Mouse (Mus musculus): ENCODE measurements around the gene Il17c. TPM values are rescaled to one million over a fixed set of nuclear protein-coding genes. Genes with fewer than 3 reads are reported as not detected.

The Il17c gene
- total RNA-seq, 1 experiment from 2014 or later: 0.96 TPM

DNA sequence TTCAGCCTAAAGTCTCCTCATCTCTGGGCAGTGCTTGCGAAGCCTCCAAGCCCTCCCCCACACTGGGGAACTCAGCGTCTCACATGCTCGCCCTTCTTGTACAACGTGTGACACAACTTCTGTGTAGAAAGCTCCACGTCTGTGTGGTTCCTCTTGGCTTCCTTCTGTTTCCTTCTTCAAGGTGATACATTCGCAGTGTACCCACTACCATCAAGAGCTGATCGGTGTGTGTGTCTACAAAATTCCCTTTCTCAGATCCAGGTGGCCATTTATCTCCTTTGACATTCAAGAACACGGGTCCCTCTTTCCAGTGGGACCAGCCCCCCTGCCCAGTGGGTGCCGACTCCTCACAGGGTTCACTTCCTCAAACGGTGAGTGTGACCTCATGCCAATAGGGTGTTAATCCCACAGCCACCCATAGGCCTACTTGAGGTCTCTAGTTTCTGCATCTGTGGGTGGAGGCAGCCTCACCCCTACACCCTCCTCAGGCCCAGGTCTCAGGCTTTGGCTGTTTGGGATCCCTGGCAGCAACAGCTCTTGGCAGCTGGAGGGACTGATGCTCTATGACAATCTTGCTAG, 8.3 kb downstream of the Il17c start:
- peak; percentile 63 for ATAC-seq (replicated peaks; ENCODE audit: low read depth, poor library complexity, severe bottlenecking)

DNA sequence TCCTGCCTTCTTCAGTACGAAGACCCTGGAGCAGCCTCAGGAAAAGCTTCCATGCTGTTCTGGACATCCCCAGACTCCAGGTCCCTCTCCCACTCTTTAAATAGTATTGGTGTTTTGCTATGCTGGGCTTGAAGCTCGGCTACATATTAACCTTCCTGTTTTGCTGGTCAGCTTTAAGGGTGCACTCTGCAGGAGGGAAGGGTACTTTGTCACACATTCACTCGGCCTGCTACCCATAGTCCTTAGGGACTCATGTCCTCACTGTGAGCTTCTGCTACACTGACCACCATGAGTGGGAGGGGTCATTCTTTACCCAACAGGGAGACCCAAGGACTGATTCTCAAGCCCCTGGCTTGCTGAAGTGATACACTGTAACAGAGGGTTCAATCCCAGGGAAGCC, 8.8 kb downstream of the Il17c start:
- ATAC-seq (replicated peaks; ENCODE audit: low read depth, poor library complexity, severe bottlenecking): no peak

DNA sequence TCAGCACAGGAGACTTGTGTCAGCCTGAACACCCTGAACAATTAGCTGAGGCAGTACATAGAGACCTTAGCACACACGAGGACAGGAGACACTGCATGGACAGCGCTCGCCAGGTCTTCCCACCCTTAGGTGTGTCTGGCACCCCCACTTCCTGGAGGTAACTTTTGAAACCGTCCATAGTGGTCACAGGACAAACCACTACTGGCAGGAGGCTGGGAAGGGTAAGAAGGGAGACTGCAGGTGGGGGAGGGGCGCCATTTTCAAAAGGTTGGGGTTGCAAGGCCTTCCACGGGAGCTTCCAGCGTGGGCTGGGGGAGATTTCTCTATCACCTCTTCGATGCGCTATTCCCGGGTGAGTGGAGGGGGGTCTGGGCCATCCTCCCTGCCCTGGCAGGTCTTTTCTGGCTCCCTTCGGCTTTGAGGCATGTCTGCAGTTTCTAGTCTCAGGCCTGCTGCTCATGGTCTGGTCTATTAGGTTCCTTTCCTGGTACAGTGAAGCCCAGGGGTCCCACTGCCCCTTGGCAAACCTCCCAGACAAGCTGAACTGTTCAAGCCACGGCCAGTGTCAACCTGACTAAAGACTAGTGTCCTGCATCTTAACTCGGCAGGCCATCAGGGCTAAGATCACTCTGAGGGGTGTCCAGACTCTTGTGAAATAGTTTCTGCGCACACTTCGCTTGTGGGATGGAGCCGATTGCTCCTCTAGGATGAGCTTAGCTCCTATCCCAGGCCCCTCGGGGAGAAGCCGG, 10.0 kb downstream of the Il17c start:
- no peak for ATAC-seq (replicated peaks; ENCODE audit: low read depth, poor library complexity, severe bottlenecking)

DNA sequence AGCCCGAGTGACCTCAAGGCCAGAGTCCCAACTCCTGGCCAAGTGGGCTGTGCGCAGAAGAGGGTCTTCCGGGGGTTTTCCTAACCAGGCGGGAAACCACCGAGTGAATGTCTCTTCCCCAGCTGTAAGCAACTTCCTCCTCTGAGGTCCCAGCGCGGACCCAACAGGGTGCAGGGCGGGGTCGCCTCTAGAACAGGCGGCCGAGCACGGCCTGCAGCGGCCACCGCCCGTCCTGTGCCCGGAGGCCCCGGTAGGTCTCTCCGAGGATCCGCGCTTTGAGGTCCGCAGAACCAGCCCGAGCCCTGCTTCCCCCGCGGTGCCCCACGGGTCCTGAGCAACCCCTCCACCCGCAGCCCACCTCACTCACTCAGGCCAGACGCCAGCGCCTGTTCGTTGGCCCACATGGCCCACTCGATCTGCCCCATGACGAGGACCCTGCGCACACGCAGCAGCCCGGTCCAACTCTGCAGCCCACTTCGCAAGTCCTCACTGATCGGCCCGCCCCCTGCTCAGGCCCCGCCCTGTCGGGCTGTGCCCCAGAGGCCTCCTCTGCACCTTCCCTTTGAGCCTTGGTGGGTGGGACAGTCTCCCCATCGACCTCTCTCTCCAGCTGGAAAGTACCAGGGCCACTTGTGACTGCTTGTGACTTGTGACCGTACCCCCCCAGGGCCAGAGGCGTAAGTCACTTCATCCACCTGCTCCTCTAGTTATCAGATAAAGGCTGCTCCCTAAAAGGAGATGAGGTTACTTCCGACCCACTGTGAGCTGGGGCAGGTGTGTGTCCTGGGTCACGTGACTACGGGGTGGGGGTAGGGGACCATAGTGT, 10.8 kb downstream of the Il17c start, which contains the start of gene Cyba:
Gene Cyba (minus strand): TSS at position 488 of the 826 bp plus-strand sequence.
- peak; percentile 64 for ATAC-seq (replicated peaks; ENCODE audit: low read depth, poor library complexity, severe bottlenecking)

DNA sequence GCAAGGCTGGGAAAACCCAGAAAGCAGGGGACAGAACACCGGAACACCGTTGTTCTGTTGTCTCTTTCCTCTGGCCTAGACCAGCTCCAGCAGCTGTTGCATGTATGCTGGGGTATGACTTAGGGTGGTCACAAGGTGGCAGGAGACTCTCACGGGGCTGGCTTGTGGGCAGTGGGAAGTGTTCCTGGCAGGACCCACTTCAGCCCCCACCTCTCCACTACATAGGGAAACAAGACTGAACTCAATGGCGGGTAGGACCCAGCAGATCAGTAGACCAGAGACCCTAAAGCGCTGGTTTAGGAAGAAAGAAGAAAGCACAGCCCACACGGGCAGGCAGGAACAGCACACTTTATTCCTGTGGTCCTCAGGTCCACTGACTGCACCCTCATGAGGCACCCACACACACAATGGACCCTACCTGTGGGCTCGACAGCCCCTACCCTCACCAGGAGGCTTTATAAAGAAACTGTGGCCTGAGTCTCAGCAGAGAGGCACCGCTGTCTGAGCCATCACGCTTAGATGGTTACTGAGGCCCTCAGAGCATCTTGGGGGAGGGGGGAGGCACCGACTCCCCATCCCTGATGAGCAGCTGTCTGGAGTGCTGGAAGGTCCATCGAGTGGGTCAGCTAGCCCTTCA, 11.6 kb downstream of the Il17c start:
- ATAC-seq (replicated peaks; ENCODE audit: low read depth, poor library complexity, severe bottlenecking): peak; percentile 30

DNA sequence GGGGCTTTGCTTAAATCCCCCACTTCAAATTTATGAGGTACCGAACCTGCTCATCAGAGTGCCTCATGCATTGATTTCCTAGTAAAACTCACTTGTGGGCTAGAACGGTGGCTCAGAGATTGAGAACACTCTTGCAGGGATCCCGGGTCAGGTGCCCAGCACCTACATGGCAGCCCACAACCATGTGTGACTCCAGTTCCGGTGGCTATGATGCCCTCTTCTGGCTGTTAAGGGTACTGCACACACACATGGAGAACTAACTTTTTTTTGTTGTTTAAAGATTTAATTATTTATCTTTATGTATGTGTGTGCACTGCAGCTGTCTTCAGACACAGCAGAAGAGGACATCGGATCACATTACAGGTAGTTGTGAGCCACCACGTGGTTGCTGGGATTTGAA, 13.6 kb downstream of the Il17c start:
- no peak for ATAC-seq (replicated peaks; ENCODE audit: low read depth, poor library complexity, severe bottlenecking)

DNA sequence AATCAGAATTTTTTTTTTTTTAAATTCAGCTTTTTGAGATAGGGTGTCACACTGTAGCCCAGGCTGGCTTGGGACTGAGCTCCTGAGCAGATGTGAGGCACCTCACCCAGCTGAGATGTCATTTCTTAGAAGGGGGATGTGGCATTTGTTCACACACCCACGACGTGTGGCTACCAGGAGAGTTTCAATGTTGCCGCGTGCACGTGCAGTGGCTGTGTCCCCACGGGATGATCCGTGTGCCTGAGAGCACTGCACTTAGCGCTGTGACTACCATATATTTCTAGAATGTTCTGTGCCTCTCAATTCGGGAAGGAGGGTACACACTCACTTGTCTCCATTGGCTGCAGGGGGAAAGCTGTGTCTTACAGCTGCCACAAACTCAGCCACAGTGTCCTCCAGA, 14.3 kb downstream of the Il17c start:
- ATAC-seq (replicated peaks; ENCODE audit: low read depth, poor library complexity, severe bottlenecking): no peak

DNA sequence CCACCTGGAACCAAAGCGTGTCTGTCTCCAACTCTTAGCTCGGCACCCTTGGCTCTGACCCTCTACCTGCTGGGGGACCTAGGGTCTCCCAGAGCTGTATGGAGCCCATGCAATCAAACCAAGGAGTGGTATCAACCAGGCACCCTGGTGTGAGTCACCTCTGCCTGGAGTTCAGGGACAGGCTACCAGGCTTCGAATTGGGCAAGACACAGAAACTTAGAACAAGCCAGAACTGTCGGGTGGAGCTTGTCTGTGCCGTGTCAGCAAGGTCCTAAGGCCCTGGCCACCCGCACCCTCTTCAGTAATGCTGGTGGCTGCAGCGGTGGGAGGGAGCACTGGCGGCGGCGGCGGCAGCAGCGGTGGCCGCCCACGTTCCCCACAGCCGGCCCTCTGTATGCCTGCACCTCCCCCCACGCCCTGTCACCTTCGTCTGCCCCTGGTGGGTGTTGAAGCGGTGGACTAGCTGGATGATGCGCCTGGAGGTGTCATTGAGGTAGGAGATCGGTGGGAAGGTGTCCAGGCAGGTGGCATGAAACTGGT, 14.8 kb downstream of the Il17c start:
- ATAC-seq (replicated peaks; ENCODE audit: low read depth, poor library complexity, severe bottlenecking): no peak

DNA sequence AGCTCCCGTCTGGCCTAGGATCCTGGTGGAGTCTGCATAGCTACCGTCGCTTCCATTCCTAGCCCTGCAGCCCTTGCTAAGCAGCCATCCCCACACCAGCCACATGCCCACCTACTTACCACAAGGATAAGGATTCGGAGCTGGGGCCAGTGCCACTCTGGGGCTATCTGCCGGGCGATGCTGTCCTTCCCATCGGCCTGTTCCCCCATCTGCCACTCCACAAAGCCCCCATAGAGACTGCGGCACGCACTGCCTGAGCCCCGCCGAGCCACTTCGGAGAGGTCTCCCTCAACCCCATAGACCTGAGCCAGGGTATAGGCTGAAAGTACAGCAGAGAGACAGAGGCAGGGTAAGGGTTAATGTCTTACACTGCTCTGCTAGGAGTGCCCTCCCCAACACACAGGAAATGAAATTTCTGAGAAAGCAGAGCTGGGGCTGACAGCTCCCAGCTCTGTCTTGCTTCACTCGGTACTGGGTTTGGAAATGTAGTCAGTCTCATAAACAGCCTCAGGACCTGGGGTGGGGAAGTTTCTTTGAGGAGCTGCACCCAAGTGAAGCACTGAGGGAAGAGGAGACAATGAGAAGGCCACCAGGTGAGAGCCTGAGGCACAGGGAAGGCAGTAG, 16.0 kb downstream of the Il17c start:
- 0 out of 2 replicates have a peak, but pooled peaks have one; percentile 6 for ATAC-seq (replicated peaks; ENCODE audit: low read depth, poor library complexity, severe bottlenecking)

DNA sequence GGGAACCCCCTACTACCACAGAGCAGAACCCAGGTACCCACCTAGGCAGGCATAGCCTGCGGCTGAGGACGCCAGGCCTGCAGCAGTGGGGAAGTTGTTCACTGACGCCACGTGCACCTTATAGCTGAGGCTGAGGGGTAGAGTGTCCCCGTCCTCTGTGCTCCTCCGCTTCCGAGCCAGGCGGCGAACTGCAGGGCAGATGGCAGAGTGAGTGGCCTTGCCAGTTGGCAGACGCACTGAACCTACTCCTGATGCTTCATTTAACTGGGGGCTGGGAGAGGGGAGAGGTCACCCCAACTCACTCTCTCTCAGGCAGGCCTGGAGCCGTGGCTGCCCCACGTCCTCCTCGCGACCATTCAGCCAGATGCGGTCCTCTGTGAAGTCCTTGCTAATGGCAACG, 17.5 kb downstream of the Il17c start:
- no peak for ATAC-seq (replicated peaks; ENCODE audit: low read depth, poor library complexity, severe bottlenecking)

DNA sequence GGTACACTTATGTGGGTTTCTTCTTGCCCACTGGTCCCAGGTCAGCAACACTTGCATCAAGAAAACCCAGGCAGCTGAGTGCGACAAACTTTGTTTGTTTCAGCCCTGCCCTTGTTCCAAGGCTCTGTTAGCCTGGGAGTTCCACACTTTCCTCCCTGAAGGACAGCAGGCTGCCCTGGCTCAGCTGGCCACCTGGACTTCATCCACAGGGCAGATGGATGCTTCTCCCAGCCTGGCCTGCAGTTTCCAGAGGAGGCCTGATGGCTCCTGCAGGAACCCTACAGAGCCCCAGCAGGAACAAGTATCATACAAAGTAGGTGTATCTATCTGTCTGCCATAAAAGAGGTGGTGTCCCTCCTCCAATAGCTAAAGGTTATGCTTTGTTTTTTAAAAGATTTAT, 19.5 kb downstream of the Il17c start:
- ATAC-seq (replicated peaks; ENCODE audit: low read depth, poor library complexity, severe bottlenecking): no peak

DNA sequence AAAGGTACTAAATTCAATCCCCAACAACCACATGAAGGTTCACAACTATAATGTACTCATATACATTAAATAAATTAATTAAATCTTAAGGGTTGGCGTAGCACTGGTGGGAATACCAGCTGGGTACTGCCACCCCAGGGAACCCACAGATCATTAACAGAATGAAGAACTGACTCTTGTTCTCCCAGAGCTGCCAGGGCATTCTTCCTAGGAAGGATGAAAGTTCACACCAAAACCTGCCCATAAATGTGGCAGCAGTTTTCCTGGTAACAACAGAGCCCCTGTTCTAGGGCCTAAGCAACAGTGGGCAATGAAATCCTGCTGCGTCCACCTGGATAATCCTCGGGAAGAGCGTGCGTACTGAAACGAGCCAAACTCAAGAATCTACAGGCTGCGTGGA, 20.5 kb downstream of the Il17c start:
- ATAC-seq (replicated peaks; ENCODE audit: low read depth, poor library complexity, severe bottlenecking): no peak

DNA sequence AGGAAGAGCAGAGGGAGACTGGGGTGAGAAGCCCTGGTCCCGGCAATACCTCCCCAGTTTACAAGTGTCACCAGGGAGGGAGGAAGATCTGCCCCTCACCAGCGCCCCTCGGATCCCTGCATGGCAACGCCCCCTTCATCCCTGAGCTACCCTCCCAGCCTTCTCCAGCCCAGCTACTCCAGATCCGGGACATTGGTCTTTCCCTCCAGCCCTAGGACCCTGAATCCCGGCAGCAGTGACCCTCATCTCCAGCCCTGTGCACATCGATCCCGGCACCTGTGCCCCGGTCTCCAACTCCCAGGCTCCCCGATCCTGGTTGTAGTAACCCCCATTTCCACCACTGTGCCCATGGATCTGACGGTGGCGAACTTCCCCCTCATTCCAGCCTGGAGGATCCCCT, 21.0 kb downstream of the Il17c start:
- ATAC-seq (replicated peaks; ENCODE audit: low read depth, poor library complexity, severe bottlenecking): no peak

DNA sequence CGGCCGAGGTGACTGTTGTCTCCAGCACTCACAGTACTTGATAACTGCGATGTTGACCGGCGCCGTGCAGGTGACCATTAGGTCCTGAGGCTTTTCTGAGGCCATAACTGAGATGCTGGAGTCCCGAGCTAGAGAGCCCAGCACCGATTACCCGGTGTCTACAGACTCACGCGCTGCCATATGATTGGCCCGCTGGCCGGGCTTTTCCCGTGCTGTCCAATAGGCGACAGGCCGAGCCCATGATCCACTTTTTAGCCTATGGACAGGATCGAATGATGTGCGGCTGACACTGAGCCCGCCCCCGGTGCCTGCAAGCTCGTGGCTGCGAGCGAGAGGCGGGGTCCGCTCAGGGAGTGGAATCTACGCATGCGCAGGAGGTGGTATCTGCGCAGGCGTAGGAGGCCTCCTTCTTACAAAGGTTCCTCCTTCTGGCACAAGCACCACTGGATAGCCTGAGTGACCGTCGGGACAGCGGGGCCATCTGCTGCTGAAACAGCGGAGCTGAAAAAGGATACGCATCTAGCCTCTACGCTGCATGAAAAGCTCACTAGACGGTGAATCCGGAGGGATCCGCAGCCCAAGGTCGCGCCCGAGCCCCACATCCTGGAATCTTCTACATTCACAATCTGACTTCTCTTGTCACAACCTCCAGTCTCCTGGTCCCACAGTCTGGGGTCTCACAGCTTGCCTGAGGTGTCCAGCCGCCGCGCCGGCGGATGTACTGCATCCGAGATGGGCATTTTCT, 21.6 kb downstream of the Il17c start, which contains the start of gene Mvd:
Gene Mvd (minus strand): TSS at position 161 of the 745 bp plus-strand sequence.
- ATAC-seq (replicated peaks; ENCODE audit: low read depth, poor library complexity, severe bottlenecking): peak; percentile 91

DNA sequence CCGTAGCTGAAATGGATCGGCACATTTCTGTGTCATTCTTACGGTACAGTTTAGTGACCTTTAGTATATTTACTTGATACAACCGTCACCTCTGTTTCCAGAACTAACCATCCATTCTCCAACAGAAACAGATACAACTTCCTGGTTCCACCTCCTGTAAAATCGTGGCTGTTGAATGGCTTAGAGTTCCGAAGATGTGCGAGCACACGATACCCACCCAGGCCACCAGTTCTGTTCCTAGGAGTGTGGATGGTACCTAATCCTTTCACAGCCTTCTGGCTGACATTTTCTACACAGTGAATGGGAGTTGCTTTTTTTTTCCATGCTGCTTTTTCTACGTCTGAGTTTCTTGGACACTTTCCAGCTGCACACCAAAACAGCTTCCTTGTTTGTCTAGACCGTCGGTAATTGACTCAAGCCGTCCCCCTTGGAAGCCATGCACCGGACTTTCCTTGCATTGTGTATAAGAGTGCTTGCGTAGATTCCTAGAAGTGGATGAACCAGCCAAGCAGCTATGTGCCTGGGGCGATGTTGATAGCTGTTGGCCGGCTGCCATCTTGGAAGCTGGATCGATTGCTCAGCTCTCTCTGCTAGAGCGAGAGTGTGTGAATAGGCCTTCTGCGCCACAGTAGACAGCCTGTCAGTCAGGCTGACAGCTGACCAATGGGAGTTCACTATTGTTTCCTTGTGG, 22.4 kb downstream of the Il17c start:
- peak; percentile 52 for ATAC-seq (replicated peaks; ENCODE audit: low read depth, poor library complexity, severe bottlenecking)

DNA sequence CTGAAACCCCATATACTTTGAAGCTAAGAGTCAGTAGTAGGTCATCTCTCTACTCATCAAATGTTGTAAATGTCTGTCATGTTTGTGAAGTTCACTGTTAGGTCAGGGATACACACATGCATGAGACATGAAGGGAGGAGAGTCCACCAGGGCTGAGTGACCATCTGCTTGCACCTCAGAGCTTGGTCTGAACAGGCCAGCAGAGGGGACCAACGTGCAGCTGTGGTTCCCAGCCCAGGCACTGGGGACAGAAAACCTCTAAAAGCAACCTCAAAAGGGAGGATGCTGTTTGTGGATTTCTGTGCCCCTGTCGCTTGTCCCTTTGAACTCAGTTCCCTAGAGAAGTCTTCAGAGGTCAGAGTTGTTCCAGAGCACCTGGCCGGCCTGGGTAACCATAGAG, 23.4 kb downstream of the Il17c start:
- no peak for ATAC-seq (replicated peaks; ENCODE audit: low read depth, poor library complexity, severe bottlenecking)

DNA sequence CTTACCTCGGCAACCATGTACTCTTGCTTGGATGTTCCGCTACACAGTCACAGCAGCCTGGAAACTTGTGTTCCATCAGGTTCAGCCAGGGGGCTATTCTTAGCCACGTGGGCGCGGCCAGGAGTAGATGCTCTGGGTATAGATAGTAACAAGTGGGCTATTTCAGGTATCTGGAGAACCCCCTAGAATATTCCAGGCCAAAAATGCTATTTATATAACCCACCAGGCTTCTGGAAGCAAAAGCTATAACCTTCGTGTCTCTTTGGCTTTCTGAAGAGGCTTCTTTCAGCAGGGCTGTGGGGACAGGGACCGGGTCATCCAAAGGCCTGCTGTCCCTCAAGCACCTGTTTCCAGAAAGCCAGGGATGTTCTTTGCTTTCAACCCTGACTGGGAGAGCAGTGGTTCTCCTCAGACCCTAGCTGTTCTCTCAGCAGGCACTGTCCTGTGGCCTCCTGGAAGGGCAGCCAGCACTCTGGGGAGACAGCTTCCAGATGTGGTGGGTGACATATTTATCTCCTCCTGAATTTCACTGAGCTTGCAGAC, 29.4 kb downstream of the Il17c start:
- ATAC-seq (replicated peaks; ENCODE audit: low read depth, poor library complexity, severe bottlenecking): no peak

DNA sequence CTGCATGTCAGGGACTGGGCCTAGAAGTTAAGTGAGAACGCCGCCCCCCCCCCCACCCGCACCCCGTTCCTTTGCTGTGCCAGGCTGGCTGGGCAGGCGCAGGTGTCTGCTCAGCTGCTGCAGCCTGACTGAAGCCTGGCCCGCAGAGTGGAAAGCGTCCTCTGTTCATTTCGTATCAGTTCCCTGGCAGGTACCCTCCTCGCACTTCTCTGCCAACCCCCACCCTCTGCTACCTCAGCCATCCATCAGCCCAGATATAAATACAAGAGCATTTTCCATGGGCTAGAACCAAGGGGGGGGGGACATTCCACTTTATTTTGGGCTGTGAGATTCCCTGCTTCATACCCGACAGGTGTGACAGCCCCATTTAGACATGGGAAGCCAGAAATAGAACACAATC, 30.3 kb downstream of the Il17c start:
- no peak for ATAC-seq (replicated peaks; ENCODE audit: low read depth, poor library complexity, severe bottlenecking)

All from common myeloid progenitor, adult 5-6 weeks (primary cell).